Mouse (Mus musculus) urinary bladder, adult 2 months (tissue): ENCODE results near the gene Usmg5. TPM values are rescaled to one million over a fixed set of nuclear protein-coding genes. Genes with fewer than 3 reads are reported as not detected.

Experiments
- DNase-seq: peaks from one replicate; pipeline ENCODE4 v3.0.0; 2022; ENCODE audit warnings: low spot score
- polyA plus RNA-seq: library from polyadenylated mRNA; depleted of rRNA; stranded (reverse); fragments of >200 nt; gene quantifications from 2 replicates; pipeline ENCODE4 v1.2.3, GENCODE M21; 2012; rRNA removed

Usmg5 gene
- polyA plus RNA-seq, 1 experiment = 491 TPM

DNA sequence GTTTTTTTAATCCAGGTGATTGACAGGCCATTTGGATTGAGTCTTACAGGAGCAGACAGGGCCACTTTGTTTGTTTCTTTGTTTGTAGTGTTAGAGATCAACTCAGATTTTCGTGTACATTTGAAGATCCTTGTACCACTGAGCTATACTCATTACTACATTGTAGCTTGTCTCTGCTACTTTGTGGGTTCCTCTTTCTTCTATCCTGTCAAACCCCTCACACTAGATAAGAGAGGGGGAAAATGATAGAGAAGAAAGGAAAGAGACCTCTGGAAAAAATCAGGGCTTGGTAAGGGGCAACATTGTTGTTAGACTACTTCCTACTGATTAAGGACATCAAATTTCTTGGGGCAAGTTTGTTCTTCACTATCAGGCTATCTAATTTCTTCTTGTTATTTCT is 32.8 kb downstream of the Usmg5 start:
- DNase-seq = no peak

DNA sequence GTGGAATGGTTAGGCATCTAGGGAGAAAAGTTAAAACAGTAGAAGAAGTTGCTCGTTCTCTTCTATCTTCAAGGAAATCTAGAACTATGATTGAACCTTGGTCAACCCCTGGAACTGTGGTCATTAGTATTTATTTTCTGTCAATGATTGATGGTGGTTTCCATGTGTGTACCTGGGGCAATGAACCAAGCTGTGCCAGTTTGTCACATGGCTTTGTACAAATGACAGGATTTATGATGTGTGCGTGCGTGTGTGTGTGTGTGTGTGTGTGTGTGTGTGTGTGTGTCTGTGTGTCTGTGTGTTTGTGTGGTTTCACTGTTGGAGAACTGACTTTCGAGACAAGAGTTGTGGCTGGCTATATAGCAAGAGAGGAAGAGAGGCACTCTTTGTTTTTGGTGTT is 37.0 kb downstream of the Usmg5 start:
- no peak for DNase-seq

DNA sequence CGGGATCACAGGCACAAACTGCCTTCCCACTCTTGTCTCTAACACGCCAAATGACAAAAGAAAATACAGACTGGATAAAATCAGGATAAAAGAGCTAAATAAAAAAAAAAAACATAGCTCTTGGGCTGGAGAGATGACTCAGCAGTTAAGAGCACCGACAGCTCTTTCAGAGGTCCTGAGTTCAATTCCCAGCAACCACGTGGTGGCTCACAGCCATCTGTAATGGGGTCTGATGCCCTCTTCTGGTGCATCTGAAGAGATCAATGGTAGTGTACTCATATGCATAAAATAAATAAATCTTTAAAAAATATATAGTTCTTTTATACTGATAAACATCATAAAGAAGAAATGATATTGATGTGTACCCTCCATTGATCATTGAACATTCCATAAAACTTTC is 37.5 kb downstream of the Usmg5 start:
- no peak for DNase-seq

- DNase-seq = peak; percentile 73
Observed at GRCm38 (mm10) chr19:47050271-47051032, 40.0 kb downstream of the Usmg5 start, which contains the start of gene Pcgf6. Gene Pcgf6, minus strand, starts transcription at chr19:47050906.

- no peak for DNase-seq
Observed at GRCm38 (mm10) chr19:47049840-47050239, 40.6 kb downstream of the Usmg5 start.

DNA sequence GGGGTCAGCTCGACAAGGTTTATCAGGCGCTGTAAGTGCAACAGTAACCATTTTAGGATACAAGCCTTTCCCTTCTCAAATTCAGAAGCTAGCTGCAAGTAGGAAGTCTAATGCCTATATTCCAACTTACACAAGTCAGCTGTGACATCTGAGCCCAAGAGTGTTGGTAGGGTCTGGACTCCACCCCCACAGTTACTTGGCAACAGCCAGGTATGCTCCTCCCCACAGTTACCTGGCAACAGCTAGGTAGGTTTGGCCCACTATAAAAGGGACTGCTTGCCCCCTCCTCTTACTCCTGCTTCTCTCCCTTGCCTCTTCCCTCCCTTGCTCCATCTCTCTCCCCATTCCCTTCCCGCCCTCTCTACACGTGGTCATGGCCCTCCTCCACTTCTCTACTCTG is 41.4 kb downstream of the Usmg5 start:
- no peak for DNase-seq

DNA sequence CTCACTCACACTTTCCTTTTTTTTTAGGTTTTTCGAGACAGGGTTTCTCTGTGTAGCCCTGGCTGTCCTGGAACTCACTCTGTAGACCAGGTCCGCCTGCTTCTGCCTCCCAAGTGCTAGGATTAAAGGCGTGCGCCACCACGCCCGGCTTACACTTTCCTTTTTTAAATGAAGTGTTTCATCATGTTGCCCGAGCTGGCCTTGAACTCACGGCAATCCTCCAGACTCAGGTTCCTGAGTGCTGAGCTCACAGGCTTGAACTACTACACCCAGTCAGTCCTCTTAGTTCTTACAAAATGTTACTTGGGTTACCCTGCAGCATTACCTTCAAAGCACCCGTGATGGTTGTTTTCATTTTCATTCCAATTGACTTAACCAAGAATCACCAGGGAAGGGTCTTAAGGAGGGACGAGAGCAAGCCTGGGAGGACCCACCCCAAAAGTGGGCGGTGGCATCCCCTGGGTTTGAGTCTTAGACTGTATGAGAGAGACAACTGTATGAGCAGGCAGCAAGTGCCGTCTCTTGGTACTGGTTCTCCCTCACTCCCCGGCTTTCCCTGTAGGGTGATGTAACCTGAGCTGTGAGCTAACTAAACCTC is 43.1 kb downstream of the Usmg5 start:
- DNase-seq = no peak

DNA sequence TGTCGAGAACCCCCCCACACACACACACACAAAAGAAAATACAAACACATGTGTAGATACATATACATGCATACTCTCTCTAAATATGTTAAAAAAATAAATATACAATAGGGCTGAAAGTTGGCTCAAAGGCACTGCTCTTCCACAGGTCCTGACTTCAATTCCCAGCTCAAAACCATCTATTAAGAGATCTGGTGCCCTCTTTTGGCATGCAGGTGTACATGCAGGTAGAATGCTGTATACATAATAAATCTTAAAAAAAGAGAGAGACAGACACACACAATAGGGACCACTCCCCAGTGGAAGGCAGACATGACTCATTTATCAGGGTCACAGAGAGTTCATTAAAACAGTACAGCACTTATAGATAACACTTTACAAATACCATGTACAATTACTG is 44.1 kb downstream of the Usmg5 start:
- no peak for DNase-seq

DNA sequence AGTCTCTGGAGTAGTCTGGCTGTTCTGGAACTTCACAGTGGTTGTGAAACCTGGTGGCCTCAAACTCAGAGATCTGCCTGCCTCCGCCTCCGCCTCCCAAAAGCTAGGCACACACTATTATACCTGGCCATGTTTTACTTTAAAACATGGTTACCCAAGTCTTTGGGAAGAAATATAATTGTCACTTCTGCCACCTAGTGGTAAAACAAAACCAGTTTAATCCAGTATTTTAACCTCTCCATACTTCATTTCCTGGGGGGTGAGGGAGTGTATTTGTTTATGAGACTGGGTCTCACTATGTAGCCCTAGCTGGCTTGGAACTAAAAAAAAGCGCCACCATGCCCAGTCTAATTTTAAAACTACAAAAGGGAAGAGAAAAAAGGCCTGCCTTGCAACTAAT is 46.8 kb downstream of the Usmg5 start:
- no peak for DNase-seq

DNA sequence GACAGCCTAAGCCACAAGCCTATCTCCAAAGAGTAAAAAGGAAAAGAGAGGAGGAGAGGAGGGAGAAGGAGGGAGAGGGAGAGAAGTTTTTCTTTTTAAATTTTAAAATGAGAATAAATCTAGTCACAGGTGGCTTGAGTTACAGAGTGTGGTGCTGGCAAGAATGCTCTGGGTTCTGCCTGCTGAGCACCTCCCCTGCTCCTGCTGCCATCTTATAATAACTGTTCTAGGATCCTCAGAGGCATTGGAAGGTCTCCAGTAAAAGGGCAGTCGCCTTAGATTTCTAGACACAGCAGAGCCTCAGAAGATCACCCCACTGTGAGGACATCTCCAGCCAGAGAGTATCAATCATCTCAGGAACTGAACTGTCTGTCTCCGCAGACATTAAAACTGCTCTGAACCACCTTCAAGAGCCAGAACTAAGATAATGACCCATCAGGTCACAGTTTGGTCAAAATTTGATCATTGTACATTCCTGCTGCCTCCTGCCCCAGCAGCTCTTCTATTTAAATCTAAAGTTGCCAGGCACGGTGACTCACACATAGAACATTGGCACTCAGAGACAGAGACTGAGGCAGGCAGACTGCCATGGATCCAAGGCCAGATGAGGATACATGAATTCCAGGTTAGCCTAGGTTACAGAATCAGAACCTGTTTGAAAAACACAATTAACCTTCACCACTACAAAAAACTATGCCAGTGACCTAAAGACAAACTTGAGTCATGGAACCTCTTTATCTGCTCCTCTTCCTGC is 49.5 kb downstream of the Usmg5 start:
- no peak for DNase-seq

GRCm38 (mm10) chr19:47036596-47036995 is 53.9 kb downstream of the Usmg5 start:
- no peak for DNase-seq

DNA sequence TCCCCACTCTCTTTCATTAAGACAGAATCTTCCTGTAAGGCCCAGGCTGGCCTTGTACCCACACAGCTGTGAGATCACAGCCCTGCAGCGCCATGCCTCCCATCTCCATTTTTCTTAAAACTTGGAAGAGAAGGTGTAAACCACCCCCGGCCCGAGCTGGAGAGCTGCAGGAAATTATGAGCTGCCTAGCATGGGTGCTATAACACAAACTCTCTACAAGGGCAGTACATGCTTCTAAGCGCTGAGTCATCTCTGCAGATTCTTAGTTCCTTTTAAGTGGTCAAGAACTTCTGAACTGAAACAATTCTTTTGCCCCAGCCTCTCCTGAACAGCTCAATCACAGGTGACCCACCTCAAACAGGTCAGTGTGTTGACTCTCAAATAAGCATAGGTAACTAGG is 55.5 kb downstream of the Usmg5 start:
- DNase-seq = no peak

Other genes starting within 250 kb of the Usmg5 start
- 0.03 and 0.10 TPM in 2 replicates for gene Ina, start 75.9 kb downstream of the Usmg5 start, polyA plus RNA-seq
- 34.1 and 36.3 TPM in 2 replicates for gene Nt5c2, start 75.5 kb downstream of the Usmg5 start, polyA plus RNA-seq
- 25.4 and 34.1 TPM in 2 replicates for gene Pcgf6, start 39.7 kb downstream of the Usmg5 start, polyA plus RNA-seq
- 2.9 and 3.1 TPM in 2 replicates for gene Taf5, start 22.9 kb downstream of the Usmg5 start, polyA plus RNA-seq
- gene Pdcd11, start 121 bp upstream of the Usmg5 start, polyA plus RNA-seq = 12.7 and 15.1 TPM in 2 replicates
- 16.2 and 16.9 TPM in 2 replicates for gene Calhm2, start 47.6 kb upstream of the Usmg5 start, polyA plus RNA-seq
- not detected in 2 replicates for gene Calhm1, start 53.6 kb upstream of the Usmg5 start, polyA plus RNA-seq
- gene Calhm3, start 67.1 kb upstream of the Usmg5 start, polyA plus RNA-seq = not detected in 2 replicates
- gene Neurl1a, start 88.2 kb upstream of the Usmg5 start, polyA plus RNA-seq = 22.5 and 31.0 TPM in 2 replicates